Mouse (Mus musculus) olfactory bulb, adult 2 months (tissue): ENCODE results near the gene Klhdc9. TPM values are rescaled to one million over a fixed set of nuclear protein-coding genes. Genes with fewer than 3 reads are reported as not detected.

Experiments used
- H3K27ac ChIP-seq: fragments of 200-500 bp; 2 replicates; pipeline ENCODE4 v1.5.1; 2012; ENCODE audit warnings: low read depth, low read length; ENCODE audit not compliant: insufficient read depth
- H3K4me1 ChIP-seq: fragments of 200-500 bp; 2 replicates; pipeline ENCODE4 v1.6.1; 2012; ENCODE audit warnings: low read length; ENCODE audit not compliant: control insufficient read depth, insufficient read depth
- H3K4me3 ChIP-seq: fragments of 200-500 bp; 2 replicates; pipeline ENCODE4 v1.5.1; 2012; ENCODE audit warnings: mild to moderate bottlenecking, low read depth, low read length, moderate library complexity; ENCODE audit not compliant: insufficient read depth
- CTCF ChIP-seq: fragments of 200-500 bp; IDR thresholded peaks from 2 replicates; pipeline ENCODE4 v1.5.1; 2012; ENCODE audit warnings: low read depth, mild to moderate bottlenecking, low read length, moderate library complexity; ENCODE audit not compliant: insufficient read depth
- POLR2A ChIP-seq: fragments of 200-500 bp; IDR thresholded peaks from 2 replicates; pipeline ENCODE4 v1.6.1; 2012; ENCODE audit warnings: mild to moderate bottlenecking, low read depth, low read length, moderate library complexity; ENCODE audit not compliant: insufficient read depth
- WGBS: fragments of 180-500 bp; shearing (Covaris S2); methylation state at CpG from one replicate; pipeline ENCODE4 v1.1.7; 2018; 5-methylcytosine and 5-hydroxymethylcytosine counted together
- polyA plus RNA-seq: library from polyadenylated mRNA; stranded (reverse); fragments of >200 nt; gene quantifications from 2 replicates; pipeline ENCODE4 v1.2.4, GENCODE M21; 2012; ENCODE audit warnings: low replicate concordance; ENCODE audit not compliant: missing spikeins, insufficient read depth, insufficient read length

The Klhdc9 gene
- polyA plus RNA-seq, 1 experiment = not detected

DNA sequence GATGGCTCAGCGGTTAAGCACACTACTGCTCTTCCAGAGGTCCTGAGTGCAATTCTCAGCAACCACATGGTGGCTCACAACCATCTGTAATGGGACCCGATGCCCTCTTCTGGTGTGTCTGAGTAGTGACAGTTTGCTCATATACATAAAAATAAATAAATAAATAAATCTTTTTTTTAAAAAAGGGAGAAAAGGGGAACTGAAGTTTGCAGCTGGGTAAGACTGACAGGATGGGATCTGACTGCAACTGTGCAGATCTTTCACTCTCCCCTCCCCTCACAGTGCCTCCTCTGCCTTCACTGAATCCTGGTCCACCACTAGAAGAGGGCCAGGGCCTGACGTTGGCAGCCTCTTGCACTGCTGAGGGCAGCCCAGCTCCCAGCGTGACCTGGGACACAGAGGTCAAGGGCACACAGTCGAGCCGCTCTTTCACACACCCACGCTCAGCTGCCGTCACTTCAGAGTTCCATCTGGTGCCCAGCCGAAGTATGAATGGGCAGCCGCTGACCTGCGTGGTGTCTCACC lies 21.6 kb upstream of the Klhdc9 start:
- Histone ChIP-seq H3K27ac (no peak overlapping the region), H3K4me1 (peaks cover 9% of the 10 kb centered on the region), H3K4me3 (no peak overlapping the region)
- TF ChIP-seq POLR2A (no peak), CTCF (no peak)
- 91% methylated on average over 11 of the region's 11 CpGs for WGBS

- H3K27ac ChIP-seq = no peak overlapping the region
- peaks cover 9% of the 10 kb centered on the region for H3K4me1 ChIP-seq
- peak overlapping the region; percentile 44 for H3K4me3 ChIP-seq
- TF ChIP-seq CTCF (peak; percentile 55), POLR2A (no peak)
- 5% methylated on average over 31 of the region's 31 CpGs for WGBS
Measured at GRCm38 (mm10) chr1:171379935-171380599, 19.5 kb upstream of the Klhdc9 start.

- WGBS = 97% methylated on average over 6 of the region's 6 CpGs
- H3K4me1 ChIP-seq = peaks cover 13% of the 10 kb centered on the region
- H3K4me3 ChIP-seq = no peak overlapping the region
- no peak overlapping the region for H3K27ac ChIP-seq
- no peak for TF ChIP-seq CTCF
Measured at GRCm38 (mm10) chr1:171378298-171378697, 17.7 kb upstream of the Klhdc9 start.

DNA sequence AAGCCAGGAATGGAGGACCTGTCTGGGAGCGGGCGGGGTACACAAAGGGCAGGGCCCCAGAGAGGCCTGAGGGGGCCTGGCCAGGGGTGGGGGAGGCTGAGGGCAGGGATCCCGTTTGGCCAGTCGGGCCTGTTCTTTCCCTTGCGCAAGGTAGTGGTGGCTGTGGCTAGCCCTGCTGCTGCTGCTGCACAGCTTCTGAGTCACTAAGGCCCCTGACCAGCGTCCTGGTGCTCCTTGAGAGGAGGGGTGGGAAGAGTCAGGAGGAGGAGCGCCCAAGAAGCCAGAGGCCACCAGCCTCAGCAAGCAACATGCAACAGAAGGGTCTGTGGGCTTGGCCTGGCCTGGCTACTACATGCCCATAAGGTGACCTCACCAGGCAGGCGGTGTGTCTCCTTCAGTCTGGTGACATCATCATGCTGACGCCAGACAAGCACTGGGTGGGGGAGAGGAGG lies 15.1 kb upstream of the Klhdc9 start:
- peaks cover 13% of the 10 kb centered on the region for H3K4me1 ChIP-seq
- no peak for TF ChIP-seq POLR2A
- no peak for TF ChIP-seq CTCF
- H3K4me3 ChIP-seq = no peak overlapping the region
- H3K27ac ChIP-seq = no peak overlapping the region
- WGBS = 59% methylated on average over 9 of the region's 9 CpGs

DNA sequence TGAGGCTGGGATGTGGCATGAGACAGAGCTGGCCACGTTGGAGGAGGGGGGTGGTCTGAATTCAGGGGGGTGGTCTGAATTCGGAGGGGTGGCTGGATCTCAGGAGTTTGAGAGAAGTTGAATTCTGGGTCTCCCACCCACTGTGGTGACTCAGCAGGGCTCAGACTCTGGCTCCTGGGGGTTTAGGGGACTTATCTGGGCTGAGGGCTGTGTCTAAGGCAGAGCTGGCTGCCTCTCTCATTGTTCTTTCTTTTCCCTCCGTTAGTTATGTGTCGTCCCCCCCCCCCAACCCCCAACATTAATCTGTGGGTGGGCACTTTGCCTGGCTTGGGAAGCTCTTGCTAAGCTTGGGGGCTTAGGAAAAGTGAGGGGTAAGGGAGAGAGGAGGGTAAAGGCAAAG lies 13.3 kb upstream of the Klhdc9 start:
- TF ChIP-seq CTCF (no peak), POLR2A (no peak)
- Histone ChIP-seq H3K27ac (no peak overlapping the region), H3K4me3 (no peak overlapping the region), H3K4me1 (peaks cover 3% of the 10 kb centered on the region)
- 3% methylated on average over 4 of the region's 4 CpGs for WGBS

- Histone ChIP-seq H3K4me1 (peaks cover 3% of the 10 kb centered on the region), H3K27ac (no peak overlapping the region), H3K4me3 (no peak overlapping the region)
- TF ChIP-seq CTCF = no peak
- no peak for TF ChIP-seq POLR2A
- WGBS = 76% methylated on average over 3 of the region's 3 CpGs
Measured at GRCm38 (mm10) chr1:171372880-171373279, 12.3 kb upstream of the Klhdc9 start.

GRCm38 (mm10) chr1:171369845-171370556 lies 9.4 kb upstream of the Klhdc9 start, which contains the start of gene Nectin4:
Gene Nectin4, plus strand, starts transcription at chr1:171370099.
- WGBS = 43% methylated on average over 20 of the region's 20 CpGs
- TF ChIP-seq CTCF (no peak), POLR2A (no peak)
- H3K4me1 ChIP-seq = peaks cover 3% of the 10 kb centered on the region
- H3K27ac ChIP-seq = no peak within 1 kb of the TSS
- H3K4me3 ChIP-seq = no peak within 1 kb of the TSS

DNA sequence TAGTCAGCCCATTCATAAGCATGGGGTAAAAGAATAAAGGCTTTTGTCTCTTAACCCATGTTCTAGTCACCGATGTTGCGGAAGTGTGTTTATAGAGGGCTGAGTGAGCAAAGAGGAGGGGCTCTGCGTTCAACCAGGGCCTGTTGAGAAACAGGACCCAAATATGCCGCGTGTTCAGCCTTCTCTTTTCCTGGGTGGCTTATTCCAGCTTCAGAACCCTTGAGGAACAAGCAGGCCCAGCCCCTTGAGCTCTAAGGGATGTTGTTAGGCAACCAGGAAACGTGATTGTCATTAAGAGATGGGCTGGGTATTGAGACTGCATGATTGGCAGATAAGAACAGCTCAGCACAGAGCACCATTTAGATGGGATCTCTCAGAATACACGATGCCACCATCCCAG lies 5.3 kb upstream of the Klhdc9 start:
- WGBS = 49% methylated on average over 7 of the region's 7 CpGs
- Histone ChIP-seq H3K27ac (no peak overlapping the region), H3K4me1 (peaks cover 6% of the 10 kb centered on the region), H3K4me3 (no peak overlapping the region)
- no peak for TF ChIP-seq POLR2A
- TF ChIP-seq CTCF = no peak
